Mouse (Mus musculus) heart, postnatal 25 days (tissue): ENCODE data around the gene Anapc4. TPM values are rescaled to one million over a fixed set of nuclear protein-coding genes. Genes with fewer than 3 reads are reported as not detected.
A peak's percentile ranks its signal among the peaks of the same experiment; 100 is the strongest.

ENCODE experiments used
- DNase-seq: peaks from one replicate; pipeline ENCODE4 v3.0.0; 2022; ENCODE audit warnings: low spot score
- intact Hi-C: fragments of 180-260 bp; cut with DNase I; formaldehyde crosslinking; loops from one replicate; pipeline ENCODE4 v1.15.1; 2025
- total RNA-seq, 2 experiments: library from RNA; stranded (reverse); gene quantifications; 2 replicates each; pipeline ENCODE4 v1.2.3; 2021

Gene Anapc4
- 10 to 100 TPM; 38.4 to 39.5 TPM for total RNA-seq

- DNase-seq: peak; percentile 99
- intact Hi-C loops: loop anchor here (5.0 kb wide), 1 partner anchor 47 kb away; no protein-coding TSS in a partner anchor
Measured at GRCm38 (mm10) chr5:52833761-52834274, at the start of gene Anapc4. Gene Anapc4, plus strand, starts transcription at chr5:52834012.

- intact Hi-C loops: loop anchor here (5.0 kb wide), 1 partner anchor 46 kb away; the partner anchor contains the start of gene Anapc4
- DNase-seq: no peak
Measured at GRCm38 (mm10) chr5:52786556-52787322, 47.1 kb upstream of the Anapc4 start.

DNA sequence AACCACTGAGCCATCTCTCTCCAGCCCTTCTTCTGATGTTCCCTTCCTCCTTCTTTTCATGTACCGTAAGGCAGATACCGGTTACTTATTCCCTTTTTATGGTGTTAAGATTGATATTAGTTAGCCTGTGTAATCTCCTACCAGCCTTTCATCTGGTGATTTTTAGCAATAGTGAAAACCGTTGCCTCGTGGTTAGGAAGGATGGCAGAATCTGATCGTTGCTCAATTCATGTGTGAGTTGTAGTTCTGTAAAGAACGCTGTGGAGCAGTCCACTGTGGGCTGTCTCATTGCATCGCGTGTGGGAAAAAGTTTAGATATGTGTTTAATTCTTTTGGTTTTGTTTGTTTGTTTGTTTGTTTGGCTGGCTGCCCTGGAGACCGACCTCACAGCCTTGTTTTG is 40.6 kb upstream of the Anapc4 start:
- intact Hi-C loops: no loop called here
- no peak for DNase-seq

DNA sequence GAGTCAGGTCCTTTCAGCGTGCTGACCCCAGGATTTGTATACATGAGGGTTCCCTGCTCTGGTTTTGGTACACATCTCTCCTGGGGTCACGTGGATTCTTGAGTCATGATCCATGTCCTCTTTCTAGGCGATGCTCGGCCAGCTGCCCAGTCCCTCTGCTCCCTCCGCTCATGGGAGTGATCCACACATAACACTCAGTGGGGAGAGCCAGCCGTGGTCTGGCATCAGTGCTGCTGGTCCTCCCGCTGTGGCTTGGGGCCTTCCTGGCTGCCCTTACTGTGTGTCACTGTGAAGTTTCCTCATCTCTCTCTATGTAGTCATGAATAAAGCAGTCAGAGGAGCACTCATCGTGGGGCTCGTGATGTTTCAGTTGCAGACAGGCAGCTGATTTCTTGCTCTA is 39.7 kb upstream of the Anapc4 start:
- DNase-seq: no peak
- intact Hi-C loops: no loop called here

GRCm38 (mm10) chr5:52799274-52799985 is 34.4 kb upstream of the Anapc4 start:
- no peak for DNase-seq
- intact Hi-C loops: no loop called here

GRCm38 (mm10) chr5:52805801-52806200 is 28.0 kb upstream of the Anapc4 start:
- no peak for DNase-seq
- intact Hi-C loops: no loop called here

DNA sequence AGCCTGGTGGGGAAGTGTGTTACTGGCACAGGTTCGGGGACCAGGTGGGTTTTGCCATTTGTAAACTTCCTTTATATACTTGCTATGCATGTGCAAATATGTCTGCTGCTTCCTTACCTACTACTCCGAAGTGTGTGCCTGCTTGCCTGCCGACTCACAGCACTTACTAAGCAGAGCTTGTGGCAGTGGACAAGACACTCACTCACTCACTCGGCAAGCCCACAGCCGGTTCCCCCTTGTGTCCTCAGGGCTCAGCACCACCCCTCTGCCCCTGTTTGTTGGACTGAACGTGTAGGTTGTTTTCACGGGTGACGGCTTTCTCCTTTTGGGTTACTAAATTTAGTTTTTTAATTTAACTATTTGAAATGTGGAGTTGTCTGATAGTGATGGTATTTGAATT is 27.5 kb upstream of the Anapc4 start:
- no peak for DNase-seq
- intact Hi-C loops: no loop called here

- DNase-seq: no peak
- intact Hi-C loops: no loop called here
Measured at GRCm38 (mm10) chr5:52807030-52807429, 26.8 kb upstream of the Anapc4 start.

DNA sequence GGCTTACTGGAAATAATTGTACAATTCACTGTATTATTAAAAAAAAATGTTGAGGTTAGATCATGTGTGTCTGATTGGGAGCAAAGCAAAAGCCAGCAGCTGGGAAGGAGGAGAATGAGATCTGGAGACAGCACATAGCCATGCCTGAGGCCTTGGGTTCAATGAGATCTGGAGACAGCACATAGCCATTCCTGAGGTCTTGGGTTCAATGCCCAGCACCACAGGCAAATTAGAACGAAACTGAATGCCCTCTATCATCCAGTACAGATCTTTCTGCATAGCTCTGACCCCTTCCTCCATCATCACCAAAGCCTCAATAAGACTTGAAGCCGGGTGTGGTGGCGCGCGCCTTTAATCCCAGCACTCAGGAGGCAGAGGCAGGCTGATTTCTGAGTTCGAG is 23.4 kb upstream of the Anapc4 start:
- DNase-seq: no peak
- intact Hi-C loops: loop anchor here (10.0 kb wide), 1 partner anchor 146 kb away; the partner anchor contains the start of gene Sepsecs

DNA sequence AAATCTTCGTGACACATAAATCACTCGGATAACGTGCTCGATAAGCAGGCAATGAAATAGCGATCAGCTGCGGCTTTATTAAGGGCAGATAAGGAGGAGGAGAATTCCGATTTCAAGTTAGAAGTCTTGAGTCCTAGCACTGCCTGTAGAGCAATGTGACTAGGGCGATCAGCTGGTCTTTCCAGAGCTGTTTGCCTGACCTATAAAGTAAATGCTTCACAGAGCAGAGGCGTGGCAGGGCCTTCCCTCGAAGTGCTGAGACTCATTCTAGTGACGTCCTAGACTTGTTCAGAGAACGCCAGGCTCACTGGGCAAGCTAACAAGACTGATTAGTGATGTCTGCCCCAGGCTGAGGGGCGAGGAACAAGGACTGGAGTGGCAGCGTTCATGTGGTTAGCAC is 22.8 kb upstream of the Anapc4 start:
- intact Hi-C loops: loop anchor here (10.0 kb wide), 1 partner anchor 146 kb away; the partner anchor contains the start of gene Sepsecs
- DNase-seq: no peak

DNA sequence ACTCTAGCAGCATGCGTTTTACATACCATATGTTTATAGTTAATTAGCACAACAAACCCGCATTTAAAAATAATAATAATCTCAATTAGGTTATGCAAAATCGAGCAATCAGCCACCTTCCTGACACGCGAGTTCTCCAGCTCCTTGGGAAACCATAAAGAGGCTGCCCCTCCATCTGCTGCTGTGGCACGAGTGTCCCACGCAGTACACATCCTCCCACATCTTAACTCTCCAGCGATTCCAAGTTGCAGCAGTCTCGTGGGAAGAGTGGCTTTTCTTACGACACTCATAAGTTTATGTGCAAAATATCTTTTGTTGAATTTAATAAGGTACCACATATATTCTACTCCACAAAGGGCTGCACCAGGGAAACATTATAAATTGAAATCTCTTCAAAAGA is 21.4 kb upstream of the Anapc4 start:
- intact Hi-C loops: loop anchor here (10.0 kb wide), 1 partner anchor 148 kb away; the partner anchor contains the start of gene Sepsecs

GRCm38 (mm10) chr5:52813312-52813711 is 20.5 kb upstream of the Anapc4 start:
- intact Hi-C loops: loop anchor here (10.0 kb wide), 1 partner anchor 149 kb away; the partner anchor contains the start of gene Sepsecs
- DNase-seq: no peak

More for the DNA sequence above, 21.4 kb upstream of the Anapc4 start:
- no peak for DNase-seq

- no peak for DNase-seq
- intact Hi-C loops: loop anchor here (10.0 kb wide), 1 partner anchor 154 kb away; the partner anchor contains the start of gene Sepsecs
Measured at GRCm38 (mm10) chr5:52818676-52819075, 15.1 kb upstream of the Anapc4 start.

- intact Hi-C loops: loop anchor here (5.0 kb wide), 1 partner anchor 304 kb away; no protein-coding TSS in a partner anchor
- DNase-seq: no peak
Measured at GRCm38 (mm10) chr5:52821691-52822090, 12.1 kb upstream of the Anapc4 start.

DNA sequence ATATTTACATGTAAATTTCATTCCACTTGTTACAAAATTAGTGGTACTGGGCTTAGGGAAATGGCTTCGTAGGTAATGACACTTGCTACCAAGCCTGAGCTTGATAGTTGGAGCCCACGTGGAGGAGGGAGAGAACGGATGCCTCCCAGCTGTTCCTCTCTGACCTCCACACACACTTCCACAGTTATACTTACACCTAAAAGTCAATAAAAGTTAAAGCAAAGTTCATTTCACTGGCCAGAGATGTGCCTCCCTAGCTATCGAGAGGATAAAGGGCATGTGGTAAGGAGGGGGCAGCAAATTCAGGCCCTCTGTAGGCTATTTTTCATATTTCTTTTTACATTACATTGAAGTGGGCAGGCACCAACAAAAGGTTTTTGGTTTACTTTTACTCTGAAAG is 5.9 kb upstream of the Anapc4 start:
- intact Hi-C loops: no loop called here
- no peak for DNase-seq

DNA sequence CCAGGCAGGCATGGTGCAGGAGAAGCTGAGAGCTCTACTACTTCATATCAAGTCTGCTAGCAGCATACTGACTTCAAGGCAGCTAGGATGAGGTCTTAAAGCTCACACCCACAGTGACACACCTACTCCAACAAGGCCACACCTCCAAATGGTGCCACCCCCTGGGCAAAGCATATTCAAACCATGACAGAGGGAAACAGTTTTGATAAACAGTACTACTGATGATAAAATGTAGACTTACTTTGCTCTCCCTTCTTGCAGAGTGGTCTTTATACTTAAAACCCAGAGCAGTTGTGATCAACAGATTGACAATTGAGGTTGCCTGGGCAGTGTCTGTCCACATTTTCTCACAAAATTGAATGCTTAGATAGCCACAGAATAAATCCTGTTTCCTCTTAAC is 807 bp upstream of the Anapc4 start:
- intact Hi-C loops: loop anchor here (5.0 kb wide), 1 partner anchor 46 kb away; no protein-coding TSS in a partner anchor
- DNase-seq: no peak

DNA sequence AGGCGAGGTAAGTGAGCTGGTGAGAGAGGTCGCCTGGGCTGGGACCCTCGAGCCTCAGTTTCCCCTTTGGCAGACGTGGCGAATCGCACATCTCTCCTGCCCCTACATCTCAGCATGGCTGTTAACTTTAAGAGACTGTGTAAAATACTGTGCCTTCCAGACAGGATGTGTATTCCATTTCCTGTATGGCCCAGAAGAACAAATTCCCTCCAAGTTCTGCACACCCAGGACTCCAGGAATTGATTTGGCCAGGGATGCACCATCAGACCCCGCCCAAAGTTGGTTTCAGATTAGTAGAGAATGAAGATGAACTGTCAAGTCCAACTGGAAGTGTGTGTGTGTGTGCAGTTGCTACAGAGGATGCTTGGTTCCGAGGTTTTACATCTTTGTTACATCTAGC is 574 bp downstream of the Anapc4 start:
- DNase-seq: no peak
- intact Hi-C loops: loop anchor here (5.0 kb wide), 1 partner anchor 47 kb away; no protein-coding TSS in a partner anchor

- intact Hi-C loops: no loop called here
Measured at GRCm38 (mm10) chr5:52844319-52844718, 10.5 kb downstream of the Anapc4 start.

DNA sequence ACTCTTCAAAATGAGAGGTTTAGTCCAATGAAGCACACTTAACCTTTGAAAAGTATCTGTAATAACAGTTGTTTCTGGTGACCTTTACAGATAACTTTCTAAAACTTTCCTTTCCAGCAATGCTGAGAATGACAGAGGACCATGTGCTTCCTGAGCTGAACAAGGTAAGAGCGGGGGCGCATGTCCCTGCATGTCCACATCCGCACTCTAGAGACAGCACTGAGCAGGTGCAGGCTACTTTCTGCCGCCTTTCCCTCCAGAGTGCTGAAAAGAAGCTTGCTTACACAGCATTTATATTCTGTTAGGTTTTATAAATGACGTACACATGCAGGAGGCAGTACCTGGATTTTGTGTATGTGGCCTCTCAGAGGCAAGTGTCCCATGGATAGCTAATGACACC is 21.9 kb downstream of the Anapc4 start:
- intact Hi-C loops: no loop called here

More at GRCm38 (mm10) chr5:52844319-52844718, 10.5 kb downstream of the Anapc4 start:
- no peak for DNase-seq

GRCm38 (mm10) chr5:52864446-52864845 is 30.6 kb downstream of the Anapc4 start:
- intact Hi-C loops: no loop called here
- no peak for DNase-seq

More for the DNA sequence above, 21.9 kb downstream of the Anapc4 start:
- DNase-seq: no peak
